Mouse (Mus musculus) cortical plate, adult 2 months (tissue): ENCODE measurements around the gene Pitx1.

Experiments used
- CTCF ChIP-seq: fragments of 200-500 bp; IDR thresholded peaks from 2 replicates; pipeline ENCODE4 v1.5.1; 2011; ENCODE audit warnings: mild to moderate bottlenecking, control low read depth, low read length; ENCODE audit not compliant: insufficient read depth; ENCODE audit errors: extremely low read depth
- POLR2A ChIP-seq: fragments of 200-500 bp; IDR thresholded peaks from 2 replicates; pipeline ENCODE4 v1.6.1; 2011; ENCODE audit warnings: mild to moderate bottlenecking, low read length, control low read depth; ENCODE audit not compliant: insufficient read depth; ENCODE audit errors: extremely low read depth

DNA sequence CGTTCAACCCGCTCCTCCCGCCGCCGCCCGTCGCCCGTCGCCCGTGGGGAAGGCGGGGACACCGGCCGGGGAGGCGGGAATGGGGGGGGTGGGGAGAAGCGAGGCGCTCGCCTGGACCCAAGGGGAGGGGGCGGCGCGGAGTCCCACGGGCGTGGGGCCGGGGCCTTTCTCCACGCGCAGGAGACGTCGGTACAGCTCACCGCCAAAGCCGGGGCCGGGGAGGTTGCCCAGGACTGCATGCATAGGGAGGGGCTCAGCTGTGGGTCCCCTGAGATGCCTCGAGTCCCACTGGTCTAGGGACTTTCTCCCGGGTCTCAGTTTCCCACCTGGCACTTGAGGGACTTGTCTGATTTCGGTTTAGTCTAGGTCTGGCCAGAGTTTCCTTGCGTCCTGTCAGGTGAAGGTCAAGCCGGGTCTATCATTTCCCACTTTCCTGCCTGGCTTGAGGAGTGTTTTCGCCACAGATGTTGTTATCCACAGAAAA lies at the start of gene Pitx1:
- no peak for TF ChIP-seq CTCF
- no peak for TF ChIP-seq POLR2A
